Mouse (Mus musculus) thymus, postnatal 25 days (tissue): Measurements from ENCODE around the gene Cnga1.

Experiments
- DNase-seq: peaks from one replicate; pipeline ENCODE4 v3.0.0; 2022

Gene Cnga1

DNA sequence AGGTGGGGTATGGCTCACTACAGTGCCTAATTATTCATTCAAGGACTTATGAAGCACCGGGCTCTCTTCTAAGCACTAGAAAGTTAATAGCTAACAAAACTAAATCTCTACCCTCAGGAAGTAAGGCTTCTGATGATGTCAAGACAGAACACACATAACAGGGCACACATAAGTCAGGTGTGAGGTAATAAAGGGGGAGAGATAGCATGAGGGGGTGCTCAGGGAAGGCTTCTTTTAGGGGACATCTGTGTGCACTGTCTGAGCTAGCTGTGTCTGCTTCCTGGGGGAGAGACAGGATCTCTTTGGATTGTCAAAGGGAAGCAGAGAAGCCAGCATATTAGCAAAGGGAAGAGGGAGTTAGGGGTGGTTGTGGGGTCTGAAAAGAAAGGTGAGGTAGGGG is at the start of gene Cnga1:
Gene Cnga1 (minus strand): TSS at position 101 of the 400 bp plus-strand sequence.
- no peak for DNase-seq

DNA sequence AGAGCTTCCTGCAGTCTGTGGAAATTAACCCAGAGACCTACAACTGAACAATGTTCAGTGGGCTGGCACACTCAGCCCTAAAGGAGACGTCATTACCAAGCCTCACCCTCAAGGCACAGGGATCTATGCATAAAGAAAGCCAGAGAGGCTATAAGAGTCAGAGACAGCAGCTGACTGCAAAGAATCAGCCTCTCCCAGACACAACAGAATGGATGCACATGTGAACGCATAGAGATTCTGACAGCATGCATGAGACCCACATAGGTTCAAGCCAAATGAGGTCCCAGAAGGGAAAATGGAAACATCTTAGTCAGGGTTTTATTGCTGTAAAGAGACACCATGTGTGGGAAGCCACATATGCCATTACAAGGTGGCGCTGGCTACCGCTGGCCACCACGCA is 46.4 kb upstream of the Cnga1 start:
- DNase-seq = no peak

DNA sequence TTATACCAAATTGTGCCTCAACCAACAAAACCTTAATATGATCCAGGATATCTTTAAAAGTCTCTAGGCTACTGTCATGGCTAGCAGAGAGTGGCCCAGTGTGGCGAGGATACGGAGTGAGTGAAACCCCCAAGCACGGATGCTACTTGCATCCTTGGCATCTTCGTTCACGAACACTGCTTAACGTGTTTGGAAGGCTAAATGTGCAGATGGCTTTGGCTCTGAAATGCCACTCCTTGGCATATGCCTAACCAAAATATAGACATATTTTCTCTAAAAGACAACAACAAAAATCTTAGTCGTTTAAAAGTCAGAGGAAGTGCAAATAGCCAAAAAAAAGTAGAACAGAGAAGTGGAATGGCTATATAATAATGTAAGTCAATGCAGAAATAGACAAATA is 45.5 kb upstream of the Cnga1 start:
- no peak for DNase-seq

DNA sequence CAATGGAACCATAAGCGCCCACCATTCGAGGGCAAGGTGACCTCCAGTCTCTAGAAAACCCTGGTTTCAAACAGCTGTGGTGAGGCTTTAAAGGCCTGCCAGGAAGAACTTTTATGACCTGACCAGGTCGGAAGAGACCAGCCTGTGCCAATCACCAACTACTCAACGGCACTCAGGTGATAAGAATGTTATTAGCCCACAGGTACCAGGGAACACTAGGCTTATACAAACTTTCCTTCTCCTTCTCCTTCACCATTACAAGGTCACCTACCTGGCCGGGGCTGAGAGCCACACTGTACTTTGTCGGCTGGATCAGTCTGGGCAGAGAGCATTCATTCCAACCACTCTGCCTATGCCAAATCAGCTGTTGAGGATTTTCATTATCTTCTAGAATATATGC is 37.4 kb upstream of the Cnga1 start:
- DNase-seq = no peak

DNA sequence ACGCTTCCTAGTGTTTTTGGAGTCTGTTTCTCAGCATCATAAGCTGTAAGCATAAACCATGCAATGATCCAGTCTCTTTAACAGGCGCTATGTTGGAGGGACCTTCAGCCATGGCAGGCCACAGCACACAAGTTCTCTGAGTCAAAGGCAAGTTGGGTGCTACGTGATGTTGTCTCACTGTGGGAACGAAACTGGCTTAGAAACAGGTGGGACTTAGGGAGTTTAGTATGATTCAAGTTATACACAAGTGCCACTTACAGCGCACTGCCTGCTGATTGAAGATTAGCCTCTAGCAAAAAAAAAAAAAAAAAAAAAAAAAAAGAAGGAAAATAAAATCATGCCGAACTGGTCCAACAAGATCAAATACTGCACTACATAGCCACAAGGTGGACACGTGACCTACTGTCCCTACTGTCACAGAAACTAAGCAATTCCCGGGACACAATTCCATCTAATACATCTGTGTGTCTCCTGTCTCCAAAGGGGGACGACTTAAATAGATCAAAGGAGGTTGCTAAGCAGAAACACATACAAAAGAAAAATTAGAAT is 31.0 kb upstream of the Cnga1 start:
- no peak for DNase-seq

DNA sequence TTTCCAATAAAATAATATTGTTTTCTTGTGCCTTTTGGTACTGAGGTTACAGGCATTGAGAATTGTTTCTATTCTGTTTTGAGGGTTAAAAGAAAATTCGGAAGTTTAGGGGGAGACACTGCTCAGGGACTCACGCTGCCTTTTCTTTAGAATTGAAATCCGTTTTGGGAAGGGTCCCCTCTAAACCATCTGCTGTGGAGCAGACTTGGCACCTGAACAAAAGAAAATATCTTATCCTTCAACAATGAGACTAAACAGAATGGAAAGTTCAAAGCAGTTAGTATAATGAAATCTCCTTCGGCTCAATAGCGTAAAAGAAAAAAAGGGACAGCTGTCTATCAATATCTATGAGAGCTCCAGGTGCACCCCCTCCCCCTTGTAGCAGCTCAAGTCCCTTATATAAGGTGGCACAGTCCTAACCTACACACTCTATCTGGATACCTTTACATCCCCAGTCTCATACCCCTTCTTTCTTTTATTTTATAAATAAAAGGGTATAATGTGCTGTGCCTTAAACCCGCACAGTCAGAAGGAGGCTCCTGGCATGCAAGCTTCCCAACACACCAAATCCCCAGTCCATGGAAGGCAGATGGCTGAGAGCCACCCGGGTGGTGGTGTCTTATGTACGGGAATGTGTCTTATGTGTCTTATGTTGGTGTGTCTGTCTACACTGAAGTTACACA is 27.1 kb upstream of the Cnga1 start:
- no peak for DNase-seq

DNA sequence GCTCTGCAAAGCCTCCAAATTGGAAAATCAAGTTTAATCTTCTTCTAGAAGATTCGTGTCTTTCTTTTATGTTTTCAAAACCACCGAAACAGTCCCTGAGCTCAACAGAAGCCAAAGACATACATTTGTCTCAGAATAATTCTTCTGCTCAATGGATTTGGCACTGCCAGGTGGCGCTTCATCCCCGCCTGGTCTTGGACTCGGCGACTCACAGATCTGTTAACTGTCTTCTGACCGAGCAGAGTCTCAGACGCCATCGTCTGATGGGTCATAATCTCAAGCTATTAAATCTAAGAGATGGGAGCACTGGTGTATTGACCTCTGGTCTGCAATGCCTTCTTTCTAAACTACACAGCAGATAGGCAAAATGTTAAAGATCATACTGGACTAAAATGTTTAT is 24.3 kb upstream of the Cnga1 start:
- no peak for DNase-seq

DNA sequence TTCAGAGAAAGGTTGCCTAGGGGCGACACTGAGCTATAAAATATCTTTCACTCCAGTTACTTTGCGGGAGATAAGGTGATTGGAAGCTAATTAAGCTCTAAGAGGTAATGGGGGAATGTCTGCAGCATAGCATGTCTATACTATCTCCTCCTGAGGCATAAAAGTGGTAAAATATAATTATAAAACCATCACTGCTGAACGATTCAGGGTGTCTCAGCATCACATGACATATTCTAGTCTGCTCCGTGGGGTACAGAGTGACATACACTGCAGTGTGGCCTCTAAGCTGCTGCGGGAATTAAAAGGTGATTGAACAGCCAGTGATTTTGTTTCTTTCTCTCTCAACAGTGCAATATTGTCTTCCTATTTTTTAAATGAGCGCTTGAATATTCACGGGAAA is 22.4 kb upstream of the Cnga1 start:
- DNase-seq = no peak

- DNase-seq = peak; percentile 70
Measured at GRCm38 (mm10) chr5:72665281-72665680, 21.2 kb upstream of the Cnga1 start.

GRCm38 (mm10) chr5:72664854-72665253 is 20.8 kb upstream of the Cnga1 start:
- DNase-seq = no peak

GRCm38 (mm10) chr5:72664126-72664525 is 20.1 kb upstream of the Cnga1 start:
- DNase-seq = no peak

GRCm38 (mm10) chr5:72661051-72661781 is 17.1 kb upstream of the Cnga1 start:
- no peak for DNase-seq

DNA sequence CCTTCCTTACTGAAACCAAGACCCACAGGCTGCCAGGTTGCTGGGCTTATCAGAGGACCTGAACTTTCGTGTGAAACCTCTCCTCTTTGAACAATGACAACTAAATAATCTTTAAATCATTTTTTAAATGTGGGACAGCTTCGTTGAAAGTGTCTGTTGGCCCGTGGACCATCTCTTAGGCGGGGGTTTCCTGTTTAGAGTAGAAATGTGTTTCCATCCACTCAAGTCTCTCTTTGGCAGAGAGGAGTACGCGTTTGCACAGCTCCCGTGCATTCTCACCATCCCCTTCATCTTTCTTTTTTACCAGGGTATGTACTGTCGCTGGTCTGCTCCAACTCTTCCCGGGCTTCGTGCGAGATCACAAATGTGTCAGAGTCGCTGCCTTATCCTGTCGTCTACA is 14.3 kb upstream of the Cnga1 start:
- no peak for DNase-seq

DNA sequence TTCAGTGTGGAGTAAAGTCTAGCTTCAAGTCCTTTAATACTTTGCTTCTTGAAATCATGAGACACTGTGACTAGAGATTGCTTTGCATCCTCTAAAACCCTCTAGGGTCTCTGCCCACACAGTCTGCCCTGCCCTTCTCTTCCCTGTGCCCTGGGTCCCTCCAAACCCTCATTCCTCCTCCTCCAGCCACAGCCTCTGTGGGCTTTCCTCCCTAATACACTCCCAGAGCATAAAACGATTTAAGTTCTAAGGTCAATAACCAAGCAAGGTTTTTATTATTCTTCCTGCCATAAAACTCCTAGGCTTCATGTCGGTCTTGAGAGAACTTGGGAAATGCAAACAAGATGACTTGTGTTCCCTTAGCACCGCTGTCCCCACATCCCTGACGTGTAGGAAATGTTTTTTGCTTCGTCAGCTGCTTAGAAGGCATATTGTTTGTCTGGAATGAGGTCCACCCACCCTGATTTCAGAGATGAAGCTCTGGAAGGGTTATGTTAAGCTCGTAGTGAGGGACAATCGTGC is 12.3 kb upstream of the Cnga1 start:
- no peak for DNase-seq

DNA sequence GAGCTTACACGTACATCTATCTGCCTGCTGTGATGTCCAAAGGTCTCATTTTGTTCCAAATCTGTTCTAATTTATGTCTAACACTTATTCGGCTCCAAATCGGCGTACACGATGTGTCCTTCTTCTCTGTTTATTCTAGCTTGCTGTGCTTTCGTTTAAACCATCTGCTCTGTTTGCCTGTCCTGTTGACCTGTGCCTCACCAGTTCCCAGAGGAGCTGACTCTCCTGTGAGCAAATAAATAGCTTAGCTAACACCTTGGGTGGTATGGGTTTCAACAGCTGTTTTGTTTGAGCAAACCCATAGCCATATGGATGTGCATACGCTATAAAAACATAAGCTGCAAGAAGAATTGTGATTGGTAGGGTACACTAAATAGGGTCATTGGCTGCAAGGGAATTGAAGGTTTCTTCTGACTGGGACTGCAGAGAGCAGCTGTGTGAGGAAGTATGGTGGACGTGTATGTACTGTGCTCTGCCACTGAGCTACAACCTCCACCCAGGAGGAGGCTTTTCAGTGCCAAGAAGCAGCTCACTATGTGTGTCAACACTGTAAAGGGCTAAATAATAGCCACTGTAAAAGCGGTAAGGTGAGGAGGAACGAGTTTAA is 9.1 kb upstream of the Cnga1 start:
- DNase-seq = no peak

GRCm38 (mm10) chr5:72648987-72649735 is 5.1 kb upstream of the Cnga1 start:
- DNase-seq = no peak

GRCm38 (mm10) chr5:72647958-72648595 is 4.0 kb upstream of the Cnga1 start:
- no peak for DNase-seq

DNA sequence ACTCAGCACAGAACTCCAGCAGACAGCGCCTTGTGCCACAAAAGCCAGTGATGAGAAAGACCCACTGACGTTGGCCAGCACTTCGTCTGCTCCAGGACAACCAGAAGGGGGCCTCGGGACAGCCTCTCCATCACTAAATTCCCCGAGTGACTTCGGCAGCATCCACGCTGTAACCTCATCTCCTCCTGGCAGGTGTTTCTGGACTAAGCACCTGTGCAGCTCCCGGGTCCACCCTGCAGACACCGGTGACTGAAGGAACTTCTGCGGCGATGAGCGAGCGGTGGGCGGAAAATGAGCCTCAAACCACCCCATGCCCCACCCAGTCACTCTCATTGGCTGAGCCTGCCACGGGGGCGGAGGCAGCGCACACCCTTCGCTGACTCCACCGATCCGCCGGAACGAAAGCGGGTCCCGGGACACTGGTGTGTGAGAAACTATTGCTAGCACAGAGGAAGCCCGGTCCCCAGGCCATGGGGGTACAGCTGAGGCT is 3.4 kb upstream of the Cnga1 start, which contains the start of gene Nipal1:
Gene Nipal1 (plus strand): TSS at position 378 of the 490 bp plus-strand sequence.
- peak; percentile 88 for DNase-seq

DNA sequence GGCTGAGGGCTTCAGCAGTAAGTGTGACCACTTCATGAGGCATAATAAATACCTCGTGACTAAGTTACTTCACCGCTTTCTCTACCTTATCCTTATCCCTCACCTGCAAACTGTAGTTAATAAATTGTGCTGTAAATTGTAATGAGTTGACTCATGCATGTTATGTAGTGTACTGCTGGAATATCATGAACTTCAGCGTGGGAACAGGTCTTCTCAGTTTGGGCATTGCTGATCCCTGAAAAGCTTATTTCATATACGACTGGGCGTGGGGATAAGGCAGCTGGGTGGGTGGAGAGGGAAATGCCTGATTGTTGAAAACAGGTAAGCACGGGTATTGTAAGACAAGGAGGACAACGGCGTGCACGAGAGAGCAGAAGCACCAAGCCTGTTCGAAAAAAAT is 2.9 kb upstream of the Cnga1 start:
- DNase-seq = no peak

- DNase-seq = peak; percentile 80
Measured at GRCm38 (mm10) chr5:72646131-72646530, 2.1 kb upstream of the Cnga1 start.

DNA sequence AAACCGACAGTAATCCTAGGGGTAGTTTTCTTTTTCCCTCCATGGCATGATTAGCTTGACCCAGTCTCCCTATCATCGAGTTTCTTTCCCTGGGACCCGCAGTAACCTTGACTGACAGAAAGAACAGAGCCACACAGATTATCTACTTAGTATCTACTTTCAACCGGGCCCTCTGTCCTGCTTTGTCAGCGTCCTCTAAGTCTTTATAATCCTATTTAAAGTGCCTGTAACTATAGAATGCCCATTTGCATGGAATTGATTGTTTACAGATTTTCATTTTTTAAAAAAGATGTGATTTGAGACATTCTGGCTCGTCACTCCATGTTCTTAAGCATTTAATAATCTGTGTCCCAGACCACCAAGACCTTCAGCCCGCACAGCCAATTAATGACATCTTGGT is 420 bp downstream of the Cnga1 start:
- no peak for DNase-seq

GRCm38 (mm10) chr5:72640072-72640471 is 4.0 kb downstream of the Cnga1 start:
- no peak for DNase-seq
